Mouse (Mus musculus) liver, embryonic 14.5 days (tissue): ENCODE measurements around the gene AC124108.1. TPM values are rescaled to one million over a fixed set of nuclear protein-coding genes. Genes with fewer than 3 reads are reported as not detected.

ENCODE experiments used
- ATAC-seq: fragments of 200-750 bp; cut with Nextera tagmentation; 2 replicates; pipeline ENCODE4 v1.8.0; 2017; ENCODE audit warnings: moderate number of reproducible peaks, mild to moderate bottlenecking, moderate library complexity; ENCODE audit not compliant: insufficient read depth
- DNase-seq, 3 experiments: peaks; one replicate each; pipeline ENCODE4 v3.0.0-alpha.2; 2012 to 2013; ENCODE audit warnings: low read depth in 3 of 3, low spot score in 3 of 3
- H3K27ac ChIP-seq: fragments of 300-500 bp; sonication (generic); 2 replicates; pipeline ENCODE4 v1.5.1; 2014; ENCODE audit warnings: moderate library complexity, mild to moderate bottlenecking, control low read depth, inconsistent platforms
- H3K27me3 ChIP-seq: fragments of 300-500 bp; sonication (generic); 2 replicates; pipeline ENCODE4 v1.6.1; 2014; ENCODE audit warnings: mild to moderate bottlenecking, low read length, moderate library complexity; ENCODE audit not compliant: control insufficient read depth, insufficient read depth
- H3K36me3 ChIP-seq: fragments of 300-500 bp; sonication (generic); replicated peaks from 2 replicates; pipeline ENCODE4 v1.6.1; 2014; ENCODE audit warnings: low read depth; ENCODE audit not compliant: control insufficient read depth, insufficient read depth
- H3K4me1 ChIP-seq, 2 experiments: fragments of 200-500 bp in 1 of 2; fragments of 300-500 bp in 1 of 2; sonication (generic) in 1 of 2; replicated peaks; 2 replicates each; pipeline ENCODE4 v1.6.1; 2012 to 2014; ENCODE audit warnings: antibody characterized with exemption in 1 of 2, inconsistent platforms in 1 of 2, low read length in 1 of 2; ENCODE audit not compliant: control insufficient read depth in 2 of 2, insufficient read depth in 2 of 2
- H3K4me2 ChIP-seq: fragments of 300-500 bp; sonication (generic); 2 replicates; pipeline ENCODE4 v1.6.1; 2014; ENCODE audit warnings: low read depth, mild to moderate bottlenecking, control low read depth, moderate library complexity
- H3K4me3 ChIP-seq, 2 experiments: fragments of 200-500 bp in 1 of 2; fragments of 300-500 bp in 1 of 2; sonication (generic) in 1 of 2; 2 replicates each; pipeline ENCODE4 v1.5.1; 2012 to 2014; ENCODE audit warnings: low read depth in 2 of 2, low read length in 2 of 2, mild to moderate bottlenecking in 2 of 2, control low read depth in 1 of 2, inconsistent platforms in 1 of 2, moderate library complexity in 1 of 2; ENCODE audit not compliant: insufficient read depth in 1 of 2
- H3K9ac ChIP-seq: fragments of 300-500 bp; sonication (generic); replicated peaks from 2 replicates; pipeline ENCODE4 v1.6.1; 2014; ENCODE audit warnings: mild to moderate bottlenecking, control low read depth, moderate library complexity
- H3K9me3 ChIP-seq: fragments of 300-500 bp; sonication (generic); 2 replicates; pipeline ENCODE4 v1.6.1; 2016; ENCODE audit warnings: low read length, mixed read lengths; ENCODE audit not compliant: control insufficient read depth
- CTCF ChIP-seq: IDR thresholded peaks from 2 replicates; pipeline ENCODE4 v1.5.1; 2016; ENCODE audit warnings: antibody characterized with exemption, low read depth, control low read depth
- EP300 ChIP-seq: IDR thresholded peaks from 2 replicates; pipeline ENCODE4 v1.6.1; 2016; ENCODE audit warnings: antibody characterized with exemption, low read depth
- WGBS: fragments of 180-500 bp; shearing (Covaris S2); extraction: QIAGEN DNeasy Blood & Tissue Kit; methylation state at CpG from one replicate; pipeline ENCODE4 v1.1.7; 2014; ENCODE audit not compliant: insufficient replicate concordance; 5-methylcytosine and 5-hydroxymethylcytosine counted together
- polyA plus RNA-seq, 2 experiments: library from polyadenylated mRNA; depleted of rRNA in 1 of 2; stranded (reverse) in 1 of 2; unstranded in 1 of 2; fragments of >200 nt; fragmentation: Nextera tagmentation in 1 of 2; extraction: Ambion mirVana in 1 of 2; gene quantifications; 2 replicates each; pipeline versions ENCODE4 v1.2.1 to v1.2.3; 2012 to 2014

Gene AC124108.1
- polyA plus RNA-seq, 2 experiments, result not detected

GRCm38 (mm10) chr1:132186303-132186702 lies 5.0 kb upstream of the AC124108.1 start:
- Histone ChIP-seq H3K4me2 (no peak overlapping the region), H3K27me3 (peaks cover 32% of the 10 kb centered on the region), H3K36me3 (no peaks in the 10 kb centered on the region), H3K4me1 (no peaks in the 10 kb centered on the region), H3K27ac (no peak overlapping the region), H3K9ac (no peak overlapping the region), H3K4me3 (no peak overlapping the region), H3K9me3 (no peaks in the 10 kb centered on the region)
- no peak for ATAC-seq
- 51% methylated on average over 4 of the region's 4 CpGs for WGBS
- no peak for DNase-seq
- TF ChIP-seq CTCF (no peak), EP300 (no peak)

GRCm38 (mm10) chr1:132188442-132189066 lies 2.7 kb upstream of the AC124108.1 start:
- Histone ChIP-seq H3K9me3 (no peaks in the 10 kb centered on the region), H3K27me3 (peaks cover 53% of the 10 kb centered on the region), H3K4me1 (no peaks in the 10 kb centered on the region), H3K27ac (no peak overlapping the region), H3K4me3 (no peak overlapping the region), H3K36me3 (no peaks in the 10 kb centered on the region), H3K4me2 (no peak overlapping the region), H3K9ac (no peak overlapping the region)
- TF ChIP-seq CTCF (no peak), EP300 (no peak)
- DNase-seq (no peak), ATAC-seq (no peak)
- 26% methylated on average over 9 of the region's 9 CpGs for WGBS

- H3K9me3 ChIP-seq, result no peaks in the 10 kb centered on the region
- ATAC-seq (no peak), DNase-seq (no peak)
- H3K9ac ChIP-seq, result no peak overlapping the region
- no peak overlapping the region for H3K4me3 ChIP-seq
- WGBS, result 28% methylated on average over 4 of the region's 4 CpGs
- H3K4me2 ChIP-seq, result no peak overlapping the region
- H3K36me3 ChIP-seq, result no peaks in the 10 kb centered on the region
- no peaks in the 10 kb centered on the region for H3K4me1 ChIP-seq
- TF ChIP-seq EP300, result no peak
- no peak for TF ChIP-seq CTCF
- no peak overlapping the region for H3K27ac ChIP-seq
- peaks cover 57% of the 10 kb centered on the region for H3K27me3 ChIP-seq
Measured at GRCm38 (mm10) chr1:132189231-132189630, 2.0 kb upstream of the AC124108.1 start.

- no peaks in the 10 kb centered on the region for H3K9me3 ChIP-seq
- no peaks in the 10 kb centered on the region for H3K4me1 ChIP-seq
- peak overlapping the region; percentile 60 for H3K4me2 ChIP-seq
- peaks cover 57% of the 10 kb centered on the region for H3K27me3 ChIP-seq
- DNase-seq, result no peak
- ATAC-seq, result no peak
- no peaks in the 10 kb centered on the region for H3K36me3 ChIP-seq
- peak overlapping the region; percentile 24 to 47; a peak in 3 of 4 replicates for H3K4me3 ChIP-seq
- H3K9ac ChIP-seq, result no peak overlapping the region
- WGBS, result under 1% methylated on average over 50 of the region's 50 CpGs
- TF ChIP-seq EP300, result no peak
- TF ChIP-seq CTCF, result no peak
- H3K27ac ChIP-seq, result no peak overlapping the region
Measured at GRCm38 (mm10) chr1:132190040-132190513, 1.2 kb upstream of the AC124108.1 start.

- TF ChIP-seq CTCF (no peak), EP300 (no peak)
- Histone ChIP-seq H3K4me3 (peak overlapping the region in 1 of 2 experiments; percentile 47; a peak in 2 of 4 replicates), H3K4me1 (no peaks in the 10 kb centered on the region), H3K9ac (no peak overlapping the region), H3K36me3 (no peaks in the 10 kb centered on the region), H3K27ac (no peak overlapping the region), H3K9me3 (no peaks in the 10 kb centered on the region), H3K4me2 (peak overlapping the region; percentile 60), H3K27me3 (peaks cover 57% of the 10 kb centered on the region)
- ATAC-seq (no peak), DNase-seq (no peak)
- WGBS, result under 1% methylated on average over 55 of the region's 62 CpGs
Measured at GRCm38 (mm10) chr1:132190621-132191092, 600 bp upstream of the AC124108.1 start.
